Mouse (Mus musculus) inflammation-experienced regulatory T-cells, adult 6 months (primary cell): Measurements from ENCODE around the gene Atf6b. TPM values are rescaled to one million over a fixed set of nuclear protein-coding genes. Genes with fewer than 3 reads are reported as not detected.

ENCODE experiments used
- ATAC-seq: one replicate; pipeline ENCODE4 v1.8.0; 2017
- polyA plus RNA-seq, 3 experiments: library from polyadenylated mRNA; unstranded; fragments of 100-300 nt; shearing (Covaris generic); gene quantifications; one replicate each; pipeline ENCODE4 v1.2.1; 2017

Gene Atf6b
- polyA plus RNA-seq, 3 experiments from 2014 or later, result 19.0 to 21.9 (median 19.3) TPM

DNA sequence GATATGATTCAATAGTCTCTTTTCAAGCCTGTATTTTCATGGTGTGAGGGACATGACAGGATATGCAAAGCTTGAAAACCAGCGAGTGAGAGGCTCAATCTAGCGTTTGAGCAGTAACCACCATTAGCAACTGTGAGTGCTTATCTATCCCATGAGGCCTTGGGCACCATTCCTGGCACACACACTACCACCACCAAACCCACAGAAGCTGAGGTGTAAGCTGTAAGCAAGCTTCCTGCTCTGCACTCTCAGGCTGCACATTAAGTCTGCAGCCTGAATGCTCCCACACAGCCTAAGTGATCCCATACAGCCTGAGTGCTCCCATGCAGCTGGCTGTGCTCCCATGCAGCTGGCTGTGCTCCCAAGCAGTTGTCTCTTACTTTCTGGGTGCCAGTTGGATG is 53.7 kb downstream of the Atf6b start:
- ATAC-seq, result no peak

Other genes with a start within 250 kb of the Atf6b start
- gene BC051142, start 248.3 kb upstream of the Atf6b start, polyA plus RNA-seq, result 1 to 10 TPM in 1 of 3 experiments, under 1 TPM in 1, not detected in 1; 0.81 to 2.5 TPM
- gene Btnl4, start 169.8 kb upstream of the Atf6b start, polyA plus RNA-seq, result not detected
- not detected for gene Btnl6, start 129.8 kb upstream of the Atf6b start, polyA plus RNA-seq
- under 1 TPM in 2 of 3 experiments, not detected in 1; 0.62 to 0.72 TPM for gene Notch4, start 82.9 kb upstream of the Atf6b start, polyA plus RNA-seq
- gene Gpsm3, start 57.3 kb upstream of the Atf6b start, polyA plus RNA-seq, result 100 to 1,000 TPM; 236 to 278 (median 276) TPM
- 10 to 100 TPM in 1 of 3 experiments, 1 to 10 TPM in 2; 4.1 to 11.8 (median 8.8) TPM for gene Pbx2, start 55.9 kb upstream of the Atf6b start, polyA plus RNA-seq
- gene Ager, start 49.3 kb upstream of the Atf6b start, polyA plus RNA-seq, result 1 to 10 TPM in 2 of 3 experiments, under 1 TPM in 1; 0.58 to 3.7 (median 2.3) TPM
- 10 to 100 TPM; 41.2 to 71.2 (median 59.5) TPM for gene Rnf5, start 43.5 kb upstream of the Atf6b start, polyA plus RNA-seq
- gene Agpat1, start 42.9 kb upstream of the Atf6b start, polyA plus RNA-seq, result 10 to 100 TPM; 14.5 to 20.8 (median 19.4) TPM
- gene Egfl8, start 31.2 kb upstream of the Atf6b start, polyA plus RNA-seq, result 1 to 10 TPM; 1.1 to 2.1 (median 1.2) TPM
- 10 to 100 TPM; 18.8 to 22.9 (median 20.6) TPM for gene Ppt2, start 18.6 kb upstream of the Atf6b start, polyA plus RNA-seq
- gene Prrt1, start 17.6 kb upstream of the Atf6b start, polyA plus RNA-seq, result 1 to 10 TPM in 2 of 3 experiments, under 1 TPM in 1; 0.79 to 4.0 (median 3.7) TPM
- 1 to 10 TPM; 4.4 to 5.8 (median 5.2) TPM for gene Fkbpl, start 2.4 kb upstream of the Atf6b start, polyA plus RNA-seq
- gene Tnxb, start 23.4 kb downstream of the Atf6b start, polyA plus RNA-seq, result not detected
- under 1 TPM in 1 of 3 experiments, not detected in 2; 0.08 TPM for gene C4b, start 96.7 kb downstream of the Atf6b start, polyA plus RNA-seq
- gene Cyp21a1, start 157.4 kb downstream of the Atf6b start, polyA plus RNA-seq, result not detected
- 10 to 100 TPM; 30.4 to 44.5 (median 37.2) TPM for gene Stk19, start 189.8 kb downstream of the Atf6b start, polyA plus RNA-seq
- gene Dxo, start 189.9 kb downstream of the Atf6b start, polyA plus RNA-seq, result 10 to 100 TPM; 23.9 to 29.0 (median 27.1) TPM
- gene Skiv2l, start 203.1 kb downstream of the Atf6b start, polyA plus RNA-seq, result 10 to 100 TPM; 28.6 to 34.2 (median 33.7) TPM
- 10 to 100 TPM; 40.1 to 65.0 (median 47.0) TPM for gene Nelfe, start 203.2 kb downstream of the Atf6b start, polyA plus RNA-seq
- gene Cfb, start 215.4 kb downstream of the Atf6b start, polyA plus RNA-seq, result 1 to 10 TPM in 1 of 3 experiments, under 1 TPM in 2; 0.24 to 2.6 (median 0.37) TPM
- gene Zbtb12, start 232.3 kb downstream of the Atf6b start, polyA plus RNA-seq, result not detected
- gene Gm20547, start 234.9 kb downstream of the Atf6b start, polyA plus RNA-seq, result under 1 TPM in 1 of 3 experiments, not detected in 2; 0.26 TPM